Mouse (Mus musculus): ENCODE results near the gene Olfr536. TPM values are rescaled to one million over a fixed set of nuclear protein-coding genes. Genes with fewer than 3 reads are reported as not detected.

The Olfr536 gene
- polyA plus RNA-seq, 1 experiment from 2014 or later = not detected

Other genes starting within 250 kb of the Olfr536 start
- gene Olfr525, start 186.5 kb downstream of the Olfr536 start, polyA plus RNA-seq (2014; fragmentation: Nextera tagmentation; extraction: Ambion mirVana) = not detected in 2 replicates
- gene Olfr527, start 173.4 kb downstream of the Olfr536 start, polyA plus RNA-seq (2014; fragmentation: Nextera tagmentation; extraction: Ambion mirVana) = not detected in 2 replicates
- not detected in 2 replicates for gene Olfr60, start 145.7 kb downstream of the Olfr536 start, polyA plus RNA-seq (2014; fragmentation: Nextera tagmentation; extraction: Ambion mirVana)
- not detected in 2 replicates for gene Olfr530, start 131.1 kb downstream of the Olfr536 start, polyA plus RNA-seq (2014; fragmentation: Nextera tagmentation; extraction: Ambion mirVana)
- not detected in 2 replicates for gene Olfr531, start 104.5 kb downstream of the Olfr536 start, polyA plus RNA-seq (2014; fragmentation: Nextera tagmentation; extraction: Ambion mirVana)
- not detected in 2 replicates for gene Olfr532, start 85.8 kb downstream of the Olfr536 start, polyA plus RNA-seq (2014; fragmentation: Nextera tagmentation; extraction: Ambion mirVana)
- not detected in 2 replicates for gene Olfr533, start 44.0 kb downstream of the Olfr536 start, polyA plus RNA-seq (2014; fragmentation: Nextera tagmentation; extraction: Ambion mirVana)
- not detected in 2 replicates for gene Olfr535, start 23.2 kb downstream of the Olfr536 start, polyA plus RNA-seq (2014; fragmentation: Nextera tagmentation; extraction: Ambion mirVana)
- gene Olfr538, start 60.5 kb upstream of the Olfr536 start, polyA plus RNA-seq (2014; fragmentation: Nextera tagmentation; extraction: Ambion mirVana) = not detected in 2 replicates
- not detected in 2 replicates for gene Olfr46, start 93.9 kb upstream of the Olfr536 start, polyA plus RNA-seq (2014; fragmentation: Nextera tagmentation; extraction: Ambion mirVana)
- gene Olfr61, start 121.6 kb upstream of the Olfr536 start, polyA plus RNA-seq (2014; fragmentation: Nextera tagmentation; extraction: Ambion mirVana) = not detected in 2 replicates
- not detected in 2 replicates for gene Olfr53, start 139.1 kb upstream of the Olfr536 start, polyA plus RNA-seq (2014; fragmentation: Nextera tagmentation; extraction: Ambion mirVana)
- gene Olfr539, start 152.5 kb upstream of the Olfr536 start, polyA plus RNA-seq (2014; fragmentation: Nextera tagmentation; extraction: Ambion mirVana) = not detected in 2 replicates
- 0.09 TPM in 1 of 2 replicates, not detected in the other for gene Olfr45, start 174.6 kb upstream of the Olfr536 start, polyA plus RNA-seq (2014; fragmentation: Nextera tagmentation; extraction: Ambion mirVana)
- not detected in 2 replicates for gene Olfr541, start 189.9 kb upstream of the Olfr536 start, polyA plus RNA-seq (2014; fragmentation: Nextera tagmentation; extraction: Ambion mirVana)

Measured in limb, embryonic 11.5 days (tissue).